Mouse (Mus musculus): ENCODE measurements around the gene Ice1.

- TF ChIP-seq CTCF (IDR thresholded peaks at IDR 0.05; ENCODE audit: low read depth, low read length) = no peak
- TF ChIP-seq GATA1 (IDR thresholded peaks at IDR 0.05; ENCODE audit: borderline replicate concordance, low read length) = no peak
- TF ChIP-seq GATA2 (IDR thresholded peaks at IDR 0.05; ENCODE audit: borderline replicate concordance, low read depth, low read length) = no peak
- no peak for TF ChIP-seq POLR2AphosphoS5 (IDR thresholded peaks at IDR 0.05; ENCODE audit: insufficient replicate concordance, low read depth, low read length)
Measured at GRCm38 (mm10) chr13:70644083-70644462, 6.6 kb upstream of the Ice1 start.
